Mouse (Mus musculus) ES-Bruce4 (cell line): Measurements from ENCODE around the gene Mier3.

Experiments
- CTCF ChIP-seq: IDR thresholded peaks from one replicate; pipeline ENCODE4 v1.8.1; 2011; ENCODE audit warnings: low read depth, low read length
- POLR2A ChIP-seq: IDR thresholded peaks from one replicate; pipeline ENCODE4 v1.8.1; 2011; ENCODE audit warnings: low read length; ENCODE audit not compliant: insufficient read depth

- TF ChIP-seq CTCF (no peak), POLR2A (no peak)
Observed at GRCm38 (mm10) chr13:111762526-111762925, 81.7 kb downstream of the Mier3 start.
